Mouse (Mus musculus): ENCODE results near the gene Rundc3a. TPM values are rescaled to one million over a fixed set of nuclear protein-coding genes. Genes with fewer than 3 reads are reported as not detected.
"Not testable (repeated sequence)": the region's sequence is repeated elsewhere in the genome, so short reads cannot be mapped to it uniquely, and the experiment has no call there.

Rundc3a gene
- polyA plus RNA-seq, 1 experiment from 2014 or later = 1.2 TPM

DNA sequence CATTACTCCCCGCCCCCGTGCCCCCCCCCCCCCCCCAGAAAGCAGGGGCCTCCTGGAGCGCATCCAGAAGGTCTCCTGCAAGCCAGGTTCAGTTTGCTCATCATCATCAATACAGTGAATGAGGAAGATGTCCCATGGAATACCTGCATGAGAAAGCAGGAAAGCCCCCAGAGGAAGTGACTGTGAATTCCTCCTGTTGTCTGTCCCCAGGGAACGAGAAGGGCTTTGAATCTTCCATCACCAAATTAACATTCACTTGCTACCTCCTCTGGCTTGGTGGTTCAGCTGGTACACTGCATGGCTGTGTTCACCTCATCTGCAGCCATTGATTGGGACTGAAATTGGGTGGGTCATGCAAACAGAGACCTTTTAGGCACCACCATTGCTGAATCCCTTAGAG is 8.1 kb upstream of the Rundc3a start:
- H3K4me2 ChIP-seq (ENCODE audit: low read length) = no peak overlapping the region
- 39% methylated on average over 4 of the region's 4 CpGs for WGBS
- no peaks in the 10 kb centered on the region for H3K27me3 ChIP-seq (ENCODE audit: control insufficient read depth, insufficient read depth, low read length)
- no peak overlapping the region for H3K27ac ChIP-seq (replicated peaks in 1 of 2; ENCODE audit: control insufficient read depth in 1 of 2, insufficient read depth in 1 of 2, low read depth in 2 of 2, low read length in 2 of 2)
- ATAC-seq (ENCODE audit: insufficient number of reproducible peaks, insufficient read depth, low FRiP score, low read depth) = no peak
- H3K4me3 ChIP-seq (ENCODE audit: control insufficient read depth in 1 of 2, insufficient read depth in 1 of 2, low read depth in 1 of 2, low read length in 2 of 2) = no peak overlapping the region
- no peak overlapping the region for H3K9ac ChIP-seq (ENCODE audit: low read length)
- no peaks in the 10 kb centered on the region for H3K9me3 ChIP-seq (ENCODE audit: control insufficient read depth, low read length)
- H3K36me3 ChIP-seq (ENCODE audit: control insufficient read depth, insufficient read depth, low read length) = no peaks in the 10 kb centered on the region
- no peaks in the 10 kb centered on the region for H3K4me1 ChIP-seq (ENCODE audit: control insufficient read depth in 2 of 2, insufficient read depth in 2 of 2, low read length in 2 of 2)

GRCm38 (mm10) chr11:102386121-102386520 is 7.1 kb upstream of the Rundc3a start:
- no peaks in the 10 kb centered on the region for H3K4me1 ChIP-seq (ENCODE audit: control insufficient read depth in 2 of 2, insufficient read depth in 2 of 2, low read length in 2 of 2)
- no peak overlapping the region for H3K4me2 ChIP-seq (ENCODE audit: low read length)
- H3K27me3 ChIP-seq (ENCODE audit: control insufficient read depth, insufficient read depth, low read length) = no peaks in the 10 kb centered on the region
- no peaks in the 10 kb centered on the region for H3K36me3 ChIP-seq (ENCODE audit: control insufficient read depth, insufficient read depth, low read length)
- no peak overlapping the region for H3K27ac ChIP-seq (replicated peaks in 1 of 2; ENCODE audit: control insufficient read depth in 1 of 2, insufficient read depth in 1 of 2, low read depth in 2 of 2, low read length in 2 of 2)
- ATAC-seq (ENCODE audit: insufficient number of reproducible peaks, insufficient read depth, low FRiP score, low read depth) = no peak
- H3K9me3 ChIP-seq (ENCODE audit: control insufficient read depth, low read length) = no peaks in the 10 kb centered on the region
- WGBS = 63% methylated on average over 5 of the region's 5 CpGs
- H3K4me3 ChIP-seq (ENCODE audit: control insufficient read depth in 1 of 2, insufficient read depth in 1 of 2, low read depth in 1 of 2, low read length in 2 of 2) = no peak overlapping the region
- H3K9ac ChIP-seq (ENCODE audit: low read length) = no peak overlapping the region

- WGBS = 89% methylated on average over 4 of the region's 5 CpGs
- H3K4me3 ChIP-seq (ENCODE audit: control insufficient read depth in 1 of 2, insufficient read depth in 1 of 2, low read depth in 1 of 2, low read length in 2 of 2); H3K27ac ChIP-seq (replicated peaks in 1 of 2; ENCODE audit: control insufficient read depth in 1 of 2, insufficient read depth in 1 of 2, low read depth in 2 of 2, low read length in 2 of 2); H3K9me3 ChIP-seq (ENCODE audit: control insufficient read depth, low read length); H3K4me2 ChIP-seq (ENCODE audit: low read length); H3K9ac ChIP-seq (ENCODE audit: low read length); H3K36me3 ChIP-seq (ENCODE audit: control insufficient read depth, insufficient read depth, low read length); H3K27me3 ChIP-seq (ENCODE audit: control insufficient read depth, insufficient read depth, low read length); ATAC-seq (ENCODE audit: insufficient number of reproducible peaks, insufficient read depth, low FRiP score, low read depth): not testable (repeated sequence)
- H3K4me1 ChIP-seq (ENCODE audit: control insufficient read depth in 2 of 2, insufficient read depth in 2 of 2, low read length in 2 of 2) = peaks cover 9 to 16% of the 10 kb centered on the region in 2 experiments
Measured at GRCm38 (mm10) chr11:102389436-102389835, 3.8 kb upstream of the Rundc3a start.

- no peak overlapping the region for H3K9ac ChIP-seq (ENCODE audit: low read length)
- no peak for ATAC-seq (ENCODE audit: insufficient number of reproducible peaks, insufficient read depth, low FRiP score, low read depth)
- H3K27ac ChIP-seq (replicated peaks in 1 of 2; ENCODE audit: control insufficient read depth in 1 of 2, insufficient read depth in 1 of 2, low read depth in 2 of 2, low read length in 2 of 2) = no peak overlapping the region
- H3K27me3 ChIP-seq (ENCODE audit: control insufficient read depth, insufficient read depth, low read length) = peaks cover 24% of the 10 kb centered on the region
- no peaks in the 10 kb centered on the region for H3K36me3 ChIP-seq (ENCODE audit: control insufficient read depth, insufficient read depth, low read length)
- WGBS = 15% methylated on average over 15 of the region's 15 CpGs
- peaks cover 9 to 16% of the 10 kb centered on the region in 2 experiments for H3K4me1 ChIP-seq (ENCODE audit: control insufficient read depth in 2 of 2, insufficient read depth in 2 of 2, low read length in 2 of 2)
- no peaks in the 10 kb centered on the region for H3K9me3 ChIP-seq (ENCODE audit: control insufficient read depth, low read length)
- H3K4me2 ChIP-seq (ENCODE audit: low read length) = peak overlapping the region; percentile 75
- H3K4me3 ChIP-seq (ENCODE audit: control insufficient read depth in 1 of 2, insufficient read depth in 1 of 2, low read depth in 1 of 2, low read length in 2 of 2) = peak overlapping the region; percentile 26 to 30
Measured at GRCm38 (mm10) chr11:102392441-102393237, 564 bp upstream of the Rundc3a start.

- ATAC-seq (ENCODE audit: insufficient number of reproducible peaks, insufficient read depth, low FRiP score, low read depth) = peak; percentile 23; the same call in 1 of the 2 replicates
- Histone ChIP-seq H3K9ac (ENCODE audit: low read length) (no peak overlapping the region), H3K4me3 (ENCODE audit: control insufficient read depth in 1 of 2, insufficient read depth in 1 of 2, low read depth in 1 of 2, low read length in 2 of 2) (peak overlapping the region; percentile 10 to 30), H3K27ac (replicated peaks in 1 of 2; ENCODE audit: control insufficient read depth in 1 of 2, insufficient read depth in 1 of 2, low read depth in 2 of 2, low read length in 2 of 2) (no peak overlapping the region), H3K4me1 (ENCODE audit: control insufficient read depth in 2 of 2, insufficient read depth in 2 of 2, low read length in 2 of 2) (peaks cover 9 to 16% of the 10 kb centered on the region in 2 experiments), H3K27me3 (ENCODE audit: control insufficient read depth, insufficient read depth, low read length) (peaks cover 37% of the 10 kb centered on the region), H3K9me3 (ENCODE audit: control insufficient read depth, low read length) (no peaks in the 10 kb centered on the region), H3K36me3 (ENCODE audit: control insufficient read depth, insufficient read depth, low read length) (no peaks in the 10 kb centered on the region), H3K4me2 (ENCODE audit: low read length) (peak overlapping the region; percentile 75)
- WGBS = 8% methylated on average over 17 of the region's 17 CpGs
Measured at GRCm38 (mm10) chr11:102393719-102394420, 667 bp downstream of the Rundc3a start.

DNA sequence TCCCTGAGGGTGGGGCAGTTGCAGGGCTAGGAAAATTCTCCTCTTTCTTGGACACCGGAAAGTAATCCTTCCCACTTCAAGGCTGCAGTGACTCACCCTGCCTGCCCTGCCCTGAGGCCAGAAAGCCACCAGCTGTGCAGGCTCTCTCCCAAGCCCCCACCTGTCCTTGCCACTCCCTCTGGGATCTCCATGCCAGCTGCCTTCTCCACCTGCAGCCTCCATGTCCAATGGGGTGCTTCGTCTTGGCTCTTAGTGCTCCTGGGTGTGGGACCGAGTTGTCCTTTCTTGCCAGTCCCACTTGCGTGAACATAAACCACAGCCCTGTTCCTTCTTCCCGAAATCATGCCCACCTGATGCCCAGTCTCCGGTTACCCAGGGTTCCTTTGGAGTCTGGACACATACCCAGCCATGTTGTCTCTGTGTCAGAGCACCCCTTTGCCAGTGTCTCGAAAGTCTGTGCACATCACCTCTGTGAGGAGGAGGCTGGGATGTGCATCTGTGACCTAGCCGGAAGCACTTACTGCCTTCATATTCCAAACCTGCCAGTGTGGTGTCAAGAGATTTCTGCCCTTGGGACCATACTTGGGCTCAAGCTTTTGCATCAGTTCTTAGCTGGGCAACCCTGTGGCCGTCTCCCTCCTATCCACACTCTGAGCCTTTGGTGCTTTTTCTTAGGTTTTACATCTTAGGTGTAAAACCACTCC is 1.4 kb downstream of the Rundc3a start:
- H3K4me1 ChIP-seq (ENCODE audit: control insufficient read depth in 2 of 2, insufficient read depth in 2 of 2, low read length in 2 of 2) = peaks cover 9 to 18% of the 10 kb centered on the region in 2 experiments
- H3K36me3 ChIP-seq (ENCODE audit: control insufficient read depth, insufficient read depth, low read length) = no peaks in the 10 kb centered on the region
- H3K4me2 ChIP-seq (ENCODE audit: low read length) = no peak overlapping the region
- no peak overlapping the region for H3K27ac ChIP-seq (replicated peaks in 1 of 2; ENCODE audit: control insufficient read depth in 1 of 2, insufficient read depth in 1 of 2, low read depth in 2 of 2, low read length in 2 of 2)
- H3K9ac ChIP-seq (ENCODE audit: low read length) = no peak overlapping the region
- no peak for ATAC-seq (ENCODE audit: insufficient number of reproducible peaks, insufficient read depth, low FRiP score, low read depth)
- WGBS = 79% methylated on average over 9 of the region's 9 CpGs
- no peaks in the 10 kb centered on the region for H3K9me3 ChIP-seq (ENCODE audit: control insufficient read depth, low read length)
- peaks cover 44% of the 10 kb centered on the region for H3K27me3 ChIP-seq (ENCODE audit: control insufficient read depth, insufficient read depth, low read length)
- no peak overlapping the region for H3K4me3 ChIP-seq (ENCODE audit: control insufficient read depth in 1 of 2, insufficient read depth in 1 of 2, low read depth in 1 of 2, low read length in 2 of 2)

GRCm38 (mm10) chr11:102395250-102395649 is 2.0 kb downstream of the Rundc3a start:
- H3K9me3 ChIP-seq (ENCODE audit: control insufficient read depth, low read length) = no peaks in the 10 kb centered on the region
- no peaks in the 10 kb centered on the region for H3K36me3 ChIP-seq (ENCODE audit: control insufficient read depth, insufficient read depth, low read length)
- no peak overlapping the region for H3K4me3 ChIP-seq (ENCODE audit: control insufficient read depth in 1 of 2, insufficient read depth in 1 of 2, low read depth in 1 of 2, low read length in 2 of 2)
- H3K27ac ChIP-seq (replicated peaks in 1 of 2; ENCODE audit: control insufficient read depth in 1 of 2, insufficient read depth in 1 of 2, low read depth in 2 of 2, low read length in 2 of 2) = no peak overlapping the region
- peaks cover 9 to 22% of the 10 kb centered on the region in 2 experiments for H3K4me1 ChIP-seq (ENCODE audit: control insufficient read depth in 2 of 2, insufficient read depth in 2 of 2, low read length in 2 of 2)
- no peak overlapping the region for H3K4me2 ChIP-seq (ENCODE audit: low read length)
- 4% methylated on average over 5 of the region's 5 CpGs for WGBS
- no peak overlapping the region for H3K9ac ChIP-seq (ENCODE audit: low read length)
- ATAC-seq (ENCODE audit: insufficient number of reproducible peaks, insufficient read depth, low FRiP score, low read depth) = no peak
- peaks cover 50% of the 10 kb centered on the region for H3K27me3 ChIP-seq (ENCODE audit: control insufficient read depth, insufficient read depth, low read length)
